Mouse (Mus musculus) heart, adult 2 months (tissue): ENCODE data around the gene Fam89b.

Source experiments
- CTCF ChIP-seq: fragments of 200-600 bp; IDR thresholded peaks from 2 replicates; pipeline ENCODE4 v1.8.1; 2022; ENCODE audit warnings: antibody characterized with exemption, mild to moderate bottlenecking, moderate library complexity
- POLR2A ChIP-seq: fragments of 200-500 bp; IDR thresholded peaks from 2 replicates; pipeline ENCODE4 v1.6.1; 2011; ENCODE audit warnings: mild to moderate bottlenecking, low read depth, low read length, control low read depth; ENCODE audit not compliant: insufficient read depth

GRCm38 (mm10) chr19:5750951-5751350, 21.5 kb upstream of the Fam89b start:
- no peak for TF ChIP-seq POLR2A
- TF ChIP-seq CTCF: no peak
